Comparison of ENCODE assay signal across 8 mouse cellular contexts in the genomic region with DNA sequence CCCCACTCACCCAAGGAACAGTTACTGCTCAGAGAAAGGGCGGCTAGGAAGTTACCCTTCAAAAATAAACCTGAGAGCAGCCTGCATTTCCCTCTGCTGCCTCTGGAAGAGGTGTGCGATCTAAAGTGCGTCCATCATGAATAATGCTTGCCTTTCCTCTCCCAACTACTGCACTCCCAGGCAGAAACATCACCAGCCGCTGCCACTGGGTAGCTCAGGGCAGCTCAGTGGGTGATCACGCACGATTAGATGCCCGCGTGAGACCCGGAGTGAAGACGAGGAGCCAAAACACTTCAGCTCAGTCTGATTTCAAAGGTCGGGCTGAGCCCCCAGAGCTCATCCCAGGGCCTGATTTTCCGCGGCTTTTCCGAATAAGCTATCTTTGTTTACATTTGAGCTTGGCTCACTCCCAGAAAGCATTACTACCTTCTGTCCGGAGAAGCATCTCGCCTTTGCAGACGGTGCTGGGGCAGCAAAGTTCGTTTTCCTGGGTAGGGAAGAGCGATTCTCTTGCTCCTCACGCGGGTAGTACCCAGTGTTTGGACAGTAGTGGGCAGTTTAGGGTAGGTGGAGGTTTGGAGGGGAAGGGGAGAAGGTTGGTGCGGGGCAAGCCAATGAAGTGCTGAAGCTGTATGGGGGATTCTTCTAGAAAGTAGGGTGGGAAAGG. TPM values are rescaled to one million over a fixed set of nuclear protein-coding genes. Genes with fewer than 3 reads are reported as not detected.
DNase-seq lines count a peak whose midpoint lies in the region; ATAC-seq and TF ChIP-seq lines count a peak whose summit lies in the region.

Spats2l (plus strand) TSS at position 162 of the 667 bp plus-strand sequence.

- peak within 1 kb of the TSS; percentile 81 for H3K9ac ChIP-seq in intestine, postnatal 0 days (ENCODE audit: low read depth, low read length)
- peak within 1 kb of the TSS; percentile 92 for H3K9ac ChIP-seq in midbrain, embryonic 12.5 days (replicated peaks)

- no peaks in the 10 kb centered on the region for H3K36me3 ChIP-seq in intestine, postnatal 0 days (ENCODE audit: control insufficient read depth, insufficient read depth)
- no peaks in the 10 kb centered on the region for H3K36me3 ChIP-seq in limb, embryonic 10.5 days
- H3K36me3 ChIP-seq in midbrain, embryonic 12.5 days, result no peaks in the 10 kb centered on the region
- no peaks in the 10 kb centered on the region for H3K36me3 ChIP-seq in testis, adult 2 months (ENCODE audit: control insufficient read depth, insufficient read depth, low read length)

- H3K9me3 ChIP-seq in intestine, postnatal 0 days (ENCODE audit: control insufficient read depth), result no peaks in the 10 kb centered on the region
- no peaks in the 10 kb centered on the region for H3K9me3 ChIP-seq in limb, embryonic 10.5 days (replicated peaks)
- no peaks in the 10 kb centered on the region for H3K9me3 ChIP-seq in midbrain, embryonic 12.5 days

- no peaks in the 10 kb centered on the region; the same call in 1 of the 2 replicates for H3K4me1 ChIP-seq in intestine, postnatal 0 days (replicated peaks; ENCODE audit: control insufficient read depth, insufficient read depth, low read length)
- peaks cover 23% of the 10 kb centered on the region for H3K4me1 ChIP-seq in limb, embryonic 10.5 days
- H3K4me1 ChIP-seq in midbrain, embryonic 12.5 days, result peaks cover 7% of the 10 kb centered on the region; the same call in 1 of the 2 replicates
- H3K4me1 ChIP-seq in testis, adult 2 months (ENCODE audit: control insufficient read depth, insufficient read depth, low read length), result peaks cover 6% of the 10 kb centered on the region; the same call in 1 of the 2 replicates

- H3K27ac ChIP-seq in intestine, postnatal 0 days (ENCODE audit: low read depth, low read length), result peak within 1 kb of the TSS; percentile 86
- peak within 1 kb of the TSS; percentile 98 for H3K27ac ChIP-seq in limb, embryonic 10.5 days
- peak within 1 kb of the TSS; percentile 91 for H3K27ac ChIP-seq in midbrain, embryonic 12.5 days (replicated peaks)
- no peak within 1 kb of the TSS for H3K27ac ChIP-seq in testis, adult 2 months (ENCODE audit: control insufficient read depth, insufficient read depth, low read depth, low read length)

- peak; percentile 33 for DNase-seq in WW6 (ENCODE audit: low read depth, low spot score)
- peak; percentile 76 for DNase-seq in embryo, embryonic 10 days (ENCODE audit: low spot score)
- peak; percentile 74 for DNase-seq in limb, embryonic 10.5 days (ENCODE audit: low spot score)
- DNase-seq in spleen, adult 12 weeks (ENCODE audit: low spot score), result no peak

- under 1% methylated on average over 22 of the region's 22 CpGs for WGBS in intestine, postnatal 0 days
- WGBS in limb, embryonic 10.5 days, result under 1% methylated on average over 22 of the region's 22 CpGs
- WGBS in midbrain, embryonic 12.5 days, result 1% methylated on average over 22 of the region's 22 CpGs

- TF ChIP-seq CTCF in intestine, postnatal 0 days (IDR thresholded peaks at IDR 0.05; ENCODE audit: low read depth), result peak; percentile 65
- TF ChIP-seq CTCF in testis, adult 2 months (IDR thresholded peaks at IDR 0.05; ENCODE audit: control insufficient read depth, insufficient read depth, insufficient replicate concordance, low read depth, low read length), result no peak

- H3K4me3 ChIP-seq in intestine, postnatal 0 days (ENCODE audit: low read depth, low read length), result peak within 1 kb of the TSS; percentile 85
- peak within 1 kb of the TSS; percentile 90 for H3K4me3 ChIP-seq in limb, embryonic 10.5 days
- H3K4me3 ChIP-seq in midbrain, embryonic 12.5 days, result peak within 1 kb of the TSS; percentile 86
- peak within 1 kb of the TSS; percentile 77 for H3K4me3 ChIP-seq in testis, adult 2 months (ENCODE audit: control insufficient read depth, low read depth, low read length)

- H3K4me2 ChIP-seq in intestine, postnatal 0 days (replicated peaks; ENCODE audit: low read depth), result peak within 1 kb of the TSS; percentile 98
- H3K4me2 ChIP-seq in midbrain, embryonic 12.5 days (replicated peaks), result peak within 1 kb of the TSS; percentile 82

- no peak for TF ChIP-seq POLR2A in testis, adult 2 months (IDR thresholded peaks at IDR 0.05; ENCODE audit: control insufficient read depth, low read depth, low read length)

- no peaks in the 10 kb centered on the region; the same call in 1 of the 2 replicates for H3K27me3 ChIP-seq in intestine, postnatal 0 days (replicated peaks; ENCODE audit: control insufficient read depth, insufficient read depth, low read length)
- H3K27me3 ChIP-seq in limb, embryonic 10.5 days (ENCODE audit: low read depth, poor library complexity, severe bottlenecking), result no peaks in the 10 kb centered on the region
- H3K27me3 ChIP-seq in midbrain, embryonic 12.5 days, result 0 out of 2 replicates have a peak, but pooled peaks cover 3% of the 10 kb centered on the region
- no peaks in the 10 kb centered on the region for H3K27me3 ChIP-seq in testis, adult 2 months (ENCODE audit: control insufficient read depth, insufficient read depth, low read length)

- ATAC-seq in granulocyte monocyte progenitor cell, adult 5-6 weeks (replicated peaks; ENCODE audit: poor library complexity, severe bottlenecking), result peak; percentile 23
- peak; percentile 48 for ATAC-seq in intestine, postnatal 0 days
- ATAC-seq in midbrain, embryonic 12.5 days (ENCODE audit: low FRiP score, low read depth), result peak; percentile 72

RNA-seq across cellular contexts. Expression of gene Spats2l, which starts in this region (rescaled TPM):
- total RNA-seq in granulocyte monocyte progenitor cell, adult 5-6 weeks (2014; fragmentation: Nextera tagmentation), result not detected in 2 replicates
- total RNA-seq in granulocyte monocyte progenitor cell, adult 5-6 weeks (2017), result not detected in 2 replicates
- 42.5 and 48.9 TPM in 2 replicates for polyA plus RNA-seq in intestine, postnatal 0 days (2015; fragmentation: Nextera tagmentation; extraction: Ambion mirVana)
- 18.4 and 29.3 TPM in 2 replicates for polyA plus RNA-seq in limb, embryonic 10.5 days (2016; fragmentation: Nextera tagmentation; extraction: Ambion mirVana)
- polyA plus RNA-seq in midbrain, embryonic 12.5 days (2016; fragmentation: Nextera tagmentation; extraction: Ambion mirVana), result 60.3 and 62.3 TPM in 2 replicates
- 0.30 and 0.44 TPM in 2 replicates for polyA plus RNA-seq in testis, adult 2 months (2012; rRNA removed)

Comparison
In these comparisons a context has a peak if more than half of its experiments do, and no peak if none do; other contexts are left out.
1. RNA of gene Spats2l (polyA plus RNA-seq): 60.3 to 62.3 TPM in midbrain, embryonic 12.5 days, 42.5 to 48.9 TPM in intestine, postnatal 0 days and 18.4 to 29.3 TPM in limb, embryonic 10.5 days; 0.30 to 0.44 TPM in testis, adult 2 months; every median in the first group is over 10 times any median in the second.
2. Peak in ATAC-seq in granulocyte monocyte progenitor cell, adult 5-6 weeks; RNA of the gene not detected or under 1 TPM.
3. Peak in every context shown above with its lines, with median percentiles within 50 percentile points of each other: ATAC-seq and H3K4me3 ChIP-seq.